Mouse (Mus musculus): ENCODE measurements around the gene Pomgnt2.
A peak's percentile ranks its signal among the peaks of the same experiment; 100 is the strongest.

The Pomgnt2 gene

DNA sequence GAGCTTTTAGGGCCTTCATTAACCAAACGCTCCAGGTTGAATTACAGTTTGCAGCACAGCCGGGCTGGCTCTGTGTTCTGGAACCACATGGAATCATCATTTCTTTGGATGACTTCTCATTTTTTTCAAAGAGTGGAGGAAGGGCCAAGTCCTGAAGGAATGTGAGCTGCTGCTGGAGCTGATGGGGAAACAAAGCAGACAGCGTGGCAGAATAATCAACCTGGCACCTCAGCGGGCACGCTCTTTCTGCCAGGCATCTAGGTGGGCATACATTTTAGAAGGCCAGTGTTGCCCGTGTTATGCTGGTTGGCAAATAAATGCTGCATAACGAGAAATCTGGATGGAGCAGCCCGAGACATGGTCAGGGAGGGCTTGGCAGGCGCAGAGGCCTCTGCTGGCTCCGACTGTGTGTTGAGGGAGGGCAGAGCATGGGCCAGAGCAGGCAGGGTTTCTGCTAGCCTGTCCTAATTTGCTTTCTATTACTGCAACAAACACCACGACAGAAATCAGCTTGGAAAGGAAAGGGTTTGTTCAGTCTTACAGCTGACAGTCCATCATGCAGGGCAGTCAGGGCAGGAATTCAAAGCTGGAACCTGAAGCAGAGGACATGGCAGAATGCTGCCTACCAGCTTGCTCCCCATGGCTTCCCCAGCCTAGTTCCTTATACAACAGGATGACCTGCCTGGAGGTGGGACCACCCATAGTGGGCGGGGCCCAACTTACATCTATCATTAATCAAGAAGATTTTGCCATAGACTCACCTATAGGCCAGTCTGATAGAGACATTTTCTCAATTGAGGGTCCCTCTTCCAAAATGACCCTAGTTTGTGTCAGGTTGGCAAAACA, 22.5 kb downstream of the Pomgnt2 start:
- H3K4me1 ChIP-seq (replicated peaks; ENCODE audit: low read depth, low read length), result no peaks in the 10 kb centered on the region
- H3K36me3 ChIP-seq (ENCODE audit: insufficient read depth, low read length), result no peaks in the 10 kb centered on the region
- H3K9me3 ChIP-seq (ENCODE audit: low read length), result no peaks in the 10 kb centered on the region
- H3K27me3 ChIP-seq (ENCODE audit: insufficient read depth, low read length), result peaks cover 23% of the 10 kb centered on the region
- TF ChIP-seq POU5F1 (IDR thresholded peaks at IDR 0.05; ENCODE audit: borderline replicate concordance, low read length) (no peak), CTCF (conservative IDR thresholded peaks at IDR 0.05; ENCODE audit: low read length) (no peak), NANOG (IDR thresholded peaks at IDR 0.05; ENCODE audit: borderline replicate concordance, low read length) (no peak)
- no peak overlapping the region for H3K4me3 ChIP-seq (replicated peaks; ENCODE audit: low read length)

DNA sequence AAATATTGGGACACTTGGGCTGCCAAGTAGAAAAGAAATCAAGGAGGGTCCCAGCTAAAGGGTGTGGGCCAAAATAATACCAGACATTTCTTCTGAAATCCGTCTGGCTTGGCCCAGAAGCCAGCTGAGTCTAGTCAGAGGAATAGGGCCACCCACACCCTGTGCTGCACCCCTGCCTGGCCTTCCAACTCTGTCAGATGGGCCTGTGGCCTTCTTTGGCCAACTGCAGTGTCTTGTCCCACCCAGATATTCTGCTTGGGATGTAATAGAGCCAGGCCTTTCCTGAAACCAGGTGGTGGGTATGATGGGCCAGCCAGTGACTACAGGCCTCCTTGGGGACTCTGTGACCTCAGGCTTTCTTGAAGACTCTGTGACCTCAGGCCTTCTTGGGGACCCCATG, 23.7 kb downstream of the Pomgnt2 start:
- H3K9me3 ChIP-seq (ENCODE audit: low read length), result no peaks in the 10 kb centered on the region
- TF ChIP-seq NANOG (IDR thresholded peaks at IDR 0.05; ENCODE audit: borderline replicate concordance, low read length), result no peak
- no peak for TF ChIP-seq CTCF (conservative IDR thresholded peaks at IDR 0.05; ENCODE audit: low read length)
- no peak for TF ChIP-seq POU5F1 (IDR thresholded peaks at IDR 0.05; ENCODE audit: borderline replicate concordance, low read length)
- no peak overlapping the region for H3K4me3 ChIP-seq (replicated peaks; ENCODE audit: low read length)

DNA sequence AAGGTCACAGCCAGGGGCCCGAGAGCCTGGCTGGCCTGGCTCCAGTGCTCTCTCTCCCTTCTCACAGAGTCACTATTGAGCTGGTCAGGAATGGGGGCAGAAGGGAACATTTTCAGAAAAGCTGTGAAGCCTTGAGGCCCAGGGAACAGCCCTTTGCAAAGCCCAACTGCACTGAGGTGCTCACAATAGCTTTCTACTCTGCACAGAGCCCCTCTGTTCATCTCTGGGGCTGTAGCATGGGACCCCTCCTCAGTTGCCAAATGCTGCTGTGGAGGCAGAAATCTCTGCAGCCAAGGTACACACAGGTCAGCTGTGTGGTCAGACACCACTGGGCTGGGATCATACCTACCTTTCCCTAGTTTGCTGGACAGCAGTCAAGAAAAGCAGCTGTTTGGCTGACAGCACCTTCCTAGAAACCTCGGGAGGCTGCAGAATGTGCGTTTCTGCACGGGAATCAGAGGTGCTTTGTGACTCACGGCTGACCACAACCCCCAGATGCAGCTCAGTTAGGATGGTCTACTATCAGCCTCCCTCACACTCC, 27.0 kb downstream of the Pomgnt2 start:
- no peaks in the 10 kb centered on the region for H3K4me1 ChIP-seq (replicated peaks; ENCODE audit: low read depth, low read length)
- no peak for TF ChIP-seq NANOG (IDR thresholded peaks at IDR 0.05; ENCODE audit: borderline replicate concordance, low read length)
- TF ChIP-seq POU5F1 (IDR thresholded peaks at IDR 0.05; ENCODE audit: borderline replicate concordance, low read length), result no peak
- no peak for TF ChIP-seq CTCF (conservative IDR thresholded peaks at IDR 0.05; ENCODE audit: low read length)

More for the DNA sequence above, 23.7 kb downstream of the Pomgnt2 start:
- Histone ChIP-seq H3K27me3 (ENCODE audit: insufficient read depth, low read length) (peaks cover 23% of the 10 kb centered on the region), H3K4me1 (replicated peaks; ENCODE audit: low read depth, low read length) (no peaks in the 10 kb centered on the region), H3K36me3 (ENCODE audit: insufficient read depth, low read length) (no peaks in the 10 kb centered on the region)

GRCm38 (mm10) chr9:121968258-121968657, 28.7 kb downstream of the Pomgnt2 start:
- H3K27me3 ChIP-seq (ENCODE audit: insufficient read depth, low read length), result peaks cover 16% of the 10 kb centered on the region; the same call in 1 of the 2 replicates
- no peaks in the 10 kb centered on the region for H3K9me3 ChIP-seq (ENCODE audit: low read length)
- no peak for TF ChIP-seq POU5F1 (IDR thresholded peaks at IDR 0.05; ENCODE audit: borderline replicate concordance, low read length)
- TF ChIP-seq NANOG (IDR thresholded peaks at IDR 0.05; ENCODE audit: borderline replicate concordance, low read length), result no peak
- no peak for TF ChIP-seq CTCF (conservative IDR thresholded peaks at IDR 0.05; ENCODE audit: low read length)
- no peaks in the 10 kb centered on the region for H3K36me3 ChIP-seq (ENCODE audit: insufficient read depth, low read length)
- H3K4me3 ChIP-seq (replicated peaks; ENCODE audit: low read length), result no peak overlapping the region
- H3K4me1 ChIP-seq (replicated peaks; ENCODE audit: low read depth, low read length), result no peaks in the 10 kb centered on the region

More for the DNA sequence above, 27.0 kb downstream of the Pomgnt2 start:
- Histone ChIP-seq H3K36me3 (ENCODE audit: insufficient read depth, low read length) (no peaks in the 10 kb centered on the region), H3K27me3 (ENCODE audit: insufficient read depth, low read length) (peaks cover 11% of the 10 kb centered on the region; the same call in 1 of the 2 replicates), H3K9me3 (ENCODE audit: low read length) (no peaks in the 10 kb centered on the region), H3K4me3 (replicated peaks; ENCODE audit: low read length) (no peak overlapping the region)

DNA sequence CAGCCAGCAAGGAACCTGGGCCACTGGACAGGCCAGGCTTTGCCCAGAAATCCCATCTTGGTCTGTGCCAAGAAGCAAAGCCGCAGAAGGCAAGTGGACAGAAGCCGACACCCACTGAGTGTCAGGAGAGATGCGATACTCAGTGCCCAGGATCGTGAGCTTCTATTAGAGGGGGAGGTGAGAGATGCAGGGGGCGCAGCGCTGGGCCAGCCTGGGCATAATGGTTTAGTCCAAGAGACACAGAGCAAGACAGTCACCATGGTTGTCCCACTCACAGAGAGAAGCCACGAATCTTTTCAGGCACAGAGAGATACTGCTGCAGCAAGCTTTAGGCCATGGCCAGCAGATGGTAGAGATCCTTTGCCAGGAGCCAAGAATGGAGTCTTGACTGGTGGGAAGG, 32.0 kb downstream of the Pomgnt2 start:
- Histone ChIP-seq H3K36me3 (ENCODE audit: insufficient read depth, low read length) (no peaks in the 10 kb centered on the region), H3K4me3 (replicated peaks; ENCODE audit: low read length) (no peak overlapping the region), H3K9me3 (ENCODE audit: low read length) (no peaks in the 10 kb centered on the region), H3K27me3 (ENCODE audit: insufficient read depth, low read length) (peaks cover 12% of the 10 kb centered on the region; the same call in 1 of the 2 replicates), H3K4me1 (replicated peaks; ENCODE audit: low read depth, low read length) (no peaks in the 10 kb centered on the region)
- TF ChIP-seq CTCF (conservative IDR thresholded peaks at IDR 0.05; ENCODE audit: low read length), result no peak
- no peak for TF ChIP-seq POU5F1 (IDR thresholded peaks at IDR 0.05; ENCODE audit: borderline replicate concordance, low read length)
- no peak for TF ChIP-seq NANOG (IDR thresholded peaks at IDR 0.05; ENCODE audit: borderline replicate concordance, low read length)

- Histone ChIP-seq H3K27me3 (ENCODE audit: insufficient read depth, low read length) (peaks cover 5% of the 10 kb centered on the region; the same call in 1 of the 2 replicates), H3K4me3 (replicated peaks; ENCODE audit: low read length) (no peak overlapping the region)
These were observed 36.8 kb downstream of the Pomgnt2 start for GRCm38 (mm10) chr9:121959966-121960635.

GRCm38 (mm10) chr9:121952596-121952995, 44.3 kb downstream of the Pomgnt2 start:
- Histone ChIP-seq H3K9me3 (ENCODE audit: low read length) (no peaks in the 10 kb centered on the region), H3K36me3 (ENCODE audit: insufficient read depth, low read length) (no peaks in the 10 kb centered on the region), H3K27me3 (ENCODE audit: insufficient read depth, low read length) (peaks cover 18% of the 10 kb centered on the region), H3K4me3 (replicated peaks; ENCODE audit: low read length) (no peak overlapping the region), H3K4me1 (replicated peaks; ENCODE audit: low read depth, low read length) (peaks cover 15% of the 10 kb centered on the region)
- TF ChIP-seq CTCF (conservative IDR thresholded peaks at IDR 0.05; ENCODE audit: low read length) (no peak), NANOG (IDR thresholded peaks at IDR 0.05; ENCODE audit: borderline replicate concordance, low read length) (no peak), POU5F1 (IDR thresholded peaks at IDR 0.05; ENCODE audit: borderline replicate concordance, low read length) (no peak)

More at GRCm38 (mm10) chr9:121959966-121960635, 36.8 kb downstream of the Pomgnt2 start:
- no peaks in the 10 kb centered on the region for H3K9me3 ChIP-seq (ENCODE audit: low read length)
- H3K36me3 ChIP-seq (ENCODE audit: insufficient read depth, low read length), result no peaks in the 10 kb centered on the region
- H3K4me1 ChIP-seq (replicated peaks; ENCODE audit: low read depth, low read length), result no peaks in the 10 kb centered on the region
- TF ChIP-seq NANOG (IDR thresholded peaks at IDR 0.05; ENCODE audit: borderline replicate concordance, low read length) (no peak), POU5F1 (IDR thresholded peaks at IDR 0.05; ENCODE audit: borderline replicate concordance, low read length) (no peak), CTCF (conservative IDR thresholded peaks at IDR 0.05; ENCODE audit: low read length) (no peak)

DNA sequence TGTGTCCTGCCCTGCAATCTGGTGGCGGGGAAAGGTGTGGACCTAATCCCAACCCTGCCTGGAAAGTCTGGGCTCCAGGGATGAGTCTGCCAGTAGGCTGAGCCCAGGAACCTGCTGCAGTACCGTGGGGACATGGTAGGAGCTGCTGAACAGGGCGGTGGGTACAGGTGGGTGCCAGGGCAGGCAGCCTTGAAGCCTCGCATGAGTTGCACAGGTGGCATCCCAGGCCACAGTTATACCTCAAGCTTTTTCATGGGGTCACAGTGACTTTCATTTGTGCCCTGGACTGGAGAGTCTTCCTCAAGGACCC, 45.8 kb downstream of the Pomgnt2 start:
- Histone ChIP-seq H3K27me3 (ENCODE audit: insufficient read depth, low read length) (peaks cover 24% of the 10 kb centered on the region), H3K4me3 (replicated peaks; ENCODE audit: low read length) (peak overlapping the region; percentile 67), H3K4me1 (replicated peaks; ENCODE audit: low read depth, low read length) (peaks cover 15% of the 10 kb centered on the region), H3K9me3 (ENCODE audit: low read length) (no peaks in the 10 kb centered on the region), H3K36me3 (ENCODE audit: insufficient read depth, low read length) (no peaks in the 10 kb centered on the region)
- TF ChIP-seq CTCF (conservative IDR thresholded peaks at IDR 0.05; ENCODE audit: low read length) (no peak), NANOG (IDR thresholded peaks at IDR 0.05; ENCODE audit: borderline replicate concordance, low read length) (no peak), POU5F1 (IDR thresholded peaks at IDR 0.05; ENCODE audit: borderline replicate concordance, low read length) (no peak)
